Comparison of ENCODE assay signal across 16 mouse cellular contexts in genomic region chr1:61576758-61577157, GRCm38 (mm10).
"Had no signal": no experiment of that assay in that cellular context is flagged by ENCODE, and none has a peak within 500 bp of the region (broad histone marks: within the 10 kb centered on the region; RNA-seq: fewer than 3 reads in every experiment).

No protein-coding gene starts in this region.

- H3K9ac ChIP-seq: neural tube, embryonic 13.5 days; neural tube, embryonic 15.5 days; stomach, embryonic 15.5 days had no signal

- H3K27me3 ChIP-seq: neural tube, embryonic 13.5 days; neural tube, embryonic 15.5 days; stomach, embryonic 15.5 days had no signal

- H3K27ac ChIP-seq: neural tube, embryonic 13.5 days; neural tube, embryonic 15.5 days; stomach, embryonic 15.5 days; stomach, postnatal 0 days had no signal

- H3K9me3 ChIP-seq: neural tube, embryonic 13.5 days; neural tube, embryonic 15.5 days; stomach, embryonic 15.5 days had no signal

- H3K4me2 ChIP-seq: neural tube, embryonic 13.5 days; neural tube, embryonic 15.5 days; stomach, embryonic 15.5 days had no signal

- DNase-seq: retina, postnatal 1 day; right cerebral cortex, adult 18-20 months; right cerebral cortex, postnatal 14 days; right cerebral cortex, postnatal 25 days; right cerebral cortex, postnatal 4 days; spleen, adult 18-20 months; thymus, adult 18-20 months; thymus, adult 2 months; thymus, postnatal 14 days; thymus, postnatal 25 days; thymus, postnatal 36 days; thymus, postnatal 4 days had no signal

- H3K4me3 ChIP-seq: neural tube, embryonic 13.5 days; neural tube, embryonic 15.5 days; stomach, embryonic 15.5 days had no signal

- H3K36me3 ChIP-seq: neural tube, embryonic 13.5 days; neural tube, embryonic 15.5 days; stomach, embryonic 15.5 days had no signal

- H3K4me1 ChIP-seq: neural tube, embryonic 13.5 days; neural tube, embryonic 15.5 days; stomach, embryonic 15.5 days had no signal
